Mouse (Mus musculus) midbrain, embryonic 10.5 days (tissue): ENCODE measurements around the gene Polg2. TPM values are rescaled to one million over a fixed set of nuclear protein-coding genes. Genes with fewer than 3 reads are reported as not detected.
"Not testable (repeated sequence)": the region's sequence is repeated elsewhere in the genome, so short reads cannot be mapped to it uniquely, and the experiment has no call there.

ENCODE experiments used
- DNase-seq: peaks from one replicate; pipeline ENCODE4 v3.0.0-alpha.2; 2017; ENCODE audit warnings: low spot score
- H3K27ac ChIP-seq: fragments of 300-500 bp; sonication (generic); replicated peaks from 2 replicates; pipeline ENCODE4 v1.5.1; 2016; ENCODE audit warnings: mild to moderate bottlenecking
- H3K27me3 ChIP-seq: fragments of 300-500 bp; sonication (generic); 2 replicates; pipeline ENCODE4 v1.6.1; 2016; ENCODE audit warnings: low read depth, mild to moderate bottlenecking; ENCODE audit not compliant: poor library complexity, severe bottlenecking
- H3K36me3 ChIP-seq: fragments of 300-500 bp; sonication (generic); 2 replicates; pipeline ENCODE4 v1.6.1; 2016; ENCODE audit warnings: mild to moderate bottlenecking, moderate library complexity
- H3K4me1 ChIP-seq: fragments of 300-500 bp; sonication (generic); 2 replicates; pipeline ENCODE4 v1.6.1; 2016
- H3K4me3 ChIP-seq: fragments of 300-500 bp; sonication (generic); 2 replicates; pipeline ENCODE4 v1.5.1; 2016; ENCODE audit warnings: mild to moderate bottlenecking, moderate library complexity
- H3K9me3 ChIP-seq: fragments of 300-500 bp; sonication (generic); replicated peaks from 2 replicates; pipeline ENCODE4 v1.6.1; 2016; ENCODE audit warnings: mild to moderate bottlenecking
- WGBS: fragments of 180-500 bp; shearing (Covaris S2); methylation state at CpG from one replicate; pipeline ENCODE4 v1.1.7; 2016; 5-methylcytosine and 5-hydroxymethylcytosine counted together
- microRNA-seq: library from miRNA; unstranded; fragments of <30 nt; microRNA quantifications from one replicate; pipeline ENCODE4, GENCODE M21; 2017
- polyA plus RNA-seq: library from polyadenylated mRNA; unstranded; fragments of >200 nt; fragmentation: Nextera tagmentation; extraction: Ambion mirVana; gene quantifications from 2 replicates; pipeline ENCODE4 v1.2.1, GENCODE M21; 2016

Gene Polg2
- polyA plus RNA-seq, 1 experiment from 2014 or later: 10.2 TPM

DNA sequence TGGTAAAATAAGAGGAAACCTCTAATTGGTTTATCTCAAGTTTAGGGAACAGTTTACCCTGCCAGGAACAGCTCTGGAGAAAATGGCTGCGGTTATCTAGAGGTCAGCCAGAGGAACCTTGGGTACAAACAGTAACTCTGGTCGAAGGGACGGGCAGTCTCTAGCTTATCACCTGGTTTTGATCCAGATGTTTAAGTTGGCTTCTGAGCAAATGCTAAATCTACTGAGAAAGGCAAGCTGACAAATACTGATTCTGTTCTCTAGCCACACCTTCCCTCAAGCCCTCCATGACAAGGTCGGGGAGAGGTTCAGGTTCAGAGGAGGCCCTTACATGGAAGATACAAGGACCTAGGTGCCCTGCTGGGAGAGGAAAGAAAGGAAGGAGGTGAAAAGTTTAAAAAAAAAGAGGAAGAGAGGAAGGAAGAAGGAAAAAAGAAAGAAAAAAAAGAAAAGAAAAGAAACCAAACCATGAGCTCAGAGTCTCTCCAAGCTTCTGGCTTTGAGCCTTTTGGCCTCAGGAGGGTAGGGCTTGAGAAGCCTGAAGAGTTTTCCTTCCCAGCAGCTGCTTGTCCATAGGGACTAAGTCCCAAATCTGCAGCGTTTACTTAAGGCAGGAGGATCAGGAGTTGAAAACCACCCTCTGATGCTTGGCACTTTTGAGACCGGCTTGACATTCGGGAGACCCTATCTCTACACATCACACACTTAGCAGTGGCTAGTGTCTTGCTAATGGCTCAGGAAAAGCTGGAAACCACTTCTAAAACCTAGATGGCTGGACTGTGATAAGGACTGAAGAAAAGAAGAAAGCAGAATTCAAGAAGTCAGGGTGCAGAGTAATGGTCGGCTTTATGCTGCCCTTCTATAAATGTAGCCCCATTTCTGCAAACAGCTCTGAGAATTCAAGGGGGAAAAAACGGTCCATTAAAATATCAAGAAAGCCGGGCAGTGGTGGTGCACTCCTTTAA, 50.7 kb downstream of the Polg2 start:
- Histone ChIP-seq H3K4me1 (peaks cover 13% of the 10 kb centered on the region), H3K36me3 (no peaks in the 10 kb centered on the region), H3K27me3 (no peaks in the 10 kb centered on the region), H3K9me3 (0 out of 2 replicates have a peak, but pooled peaks cover 4% of the 10 kb centered on the region), H3K27ac (no peak overlapping the region), H3K4me3 (no peak overlapping the region)
- no peak for DNase-seq
- 87% methylated on average over 10 of the region's 10 CpGs for WGBS

DNA sequence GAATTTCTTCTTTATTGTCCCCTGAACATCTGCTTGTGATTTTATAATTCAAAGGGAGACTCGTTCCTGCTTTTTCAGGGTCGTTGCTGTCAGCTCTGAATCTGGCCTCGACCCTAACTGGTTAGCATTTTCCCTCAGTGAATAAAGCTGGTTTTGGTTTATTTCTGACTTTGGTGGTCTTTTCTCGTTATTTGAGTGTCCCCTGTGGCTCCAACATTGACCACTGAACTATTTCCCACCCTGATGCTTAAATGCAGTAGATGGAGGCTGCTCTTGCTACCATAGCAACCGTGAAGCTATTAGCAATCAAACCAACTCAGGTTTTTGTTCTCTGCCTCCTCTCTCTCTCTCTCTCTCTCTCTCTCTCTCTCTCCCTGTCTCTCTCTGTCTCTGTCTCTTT, 51.4 kb downstream of the Polg2 start:
- Histone ChIP-seq H3K4me1 (peaks cover 20% of the 10 kb centered on the region), H3K9me3 (0 out of 2 replicates have a peak, but pooled peaks cover 4% of the 10 kb centered on the region), H3K27me3 (no peaks in the 10 kb centered on the region), H3K27ac (no peak overlapping the region), H3K36me3 (no peaks in the 10 kb centered on the region), H3K4me3 (no peak overlapping the region)
- 55% methylated on average over 5 of the region's 5 CpGs for WGBS
- DNase-seq: no peak

DNA sequence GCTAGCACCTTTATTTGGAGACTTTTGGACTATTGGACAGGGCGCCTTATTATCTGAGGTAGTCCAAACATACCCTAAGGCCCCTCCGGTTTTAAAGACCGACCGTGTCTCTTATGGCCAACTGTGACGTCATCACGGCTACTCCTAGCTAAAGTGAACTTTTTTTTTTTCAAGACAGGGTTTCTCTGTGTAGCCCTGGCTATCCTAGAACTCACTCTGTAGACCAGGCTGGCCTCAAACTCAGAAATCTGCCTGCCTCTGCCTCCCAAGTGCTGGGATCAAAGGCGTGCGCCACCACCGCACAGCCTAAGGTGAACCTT, 54.5 kb downstream of the Polg2 start:
- not testable (repeated sequence) for H3K27ac ChIP-seq, H3K4me3 ChIP-seq, DNase-seq, H3K27me3 ChIP-seq, H3K9me3 ChIP-seq, H3K36me3 ChIP-seq
- WGBS: 97% methylated on average over 9 of the region's 9 CpGs
- peaks cover 26% of the 10 kb centered on the region for H3K4me1 ChIP-seq

DNA sequence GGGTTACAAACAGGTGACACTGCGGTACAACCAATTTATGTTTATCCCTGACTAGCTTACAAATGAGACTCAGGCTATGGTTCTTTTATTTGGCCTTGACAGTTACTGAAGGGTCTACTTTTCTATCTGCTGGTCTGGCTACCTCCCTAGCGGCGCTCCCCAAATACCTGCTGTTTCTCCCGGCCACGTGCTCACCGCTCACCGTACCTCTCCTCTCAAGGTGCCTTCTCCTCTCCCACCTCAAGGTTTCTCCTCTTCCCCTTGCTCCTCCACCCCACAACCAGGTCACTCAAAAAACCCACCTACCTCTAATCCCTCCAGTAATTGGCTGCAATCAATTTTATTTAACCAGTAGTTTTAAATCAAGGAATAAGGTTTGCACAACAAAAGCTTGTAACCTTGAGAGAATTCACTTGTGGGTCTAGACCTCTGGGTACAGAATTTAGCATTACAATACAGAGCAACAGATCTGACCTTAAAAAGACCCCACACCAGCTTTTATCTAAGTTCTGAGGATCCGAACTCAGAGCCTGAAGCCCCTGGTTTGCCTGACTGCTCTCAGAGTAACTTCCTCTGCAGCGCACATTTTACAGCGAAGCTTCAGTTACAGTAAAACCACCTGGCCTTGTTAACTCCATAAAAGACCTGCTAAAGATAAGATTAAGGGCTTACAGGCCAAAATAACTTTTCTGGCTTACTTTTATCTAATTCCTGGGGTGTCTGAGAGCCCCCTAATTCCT, 55.0 kb downstream of the Polg2 start:
- Histone ChIP-seq H3K36me3 (no peaks in the 10 kb centered on the region), H3K9me3 (no peaks in the 10 kb centered on the region), H3K27ac (no peak overlapping the region), H3K4me3 (no peak overlapping the region), H3K4me1 (peaks cover 26% of the 10 kb centered on the region), H3K27me3 (no peaks in the 10 kb centered on the region)
- 87% methylated on average over 10 of the region's 10 CpGs for WGBS
- no peak for DNase-seq

DNA sequence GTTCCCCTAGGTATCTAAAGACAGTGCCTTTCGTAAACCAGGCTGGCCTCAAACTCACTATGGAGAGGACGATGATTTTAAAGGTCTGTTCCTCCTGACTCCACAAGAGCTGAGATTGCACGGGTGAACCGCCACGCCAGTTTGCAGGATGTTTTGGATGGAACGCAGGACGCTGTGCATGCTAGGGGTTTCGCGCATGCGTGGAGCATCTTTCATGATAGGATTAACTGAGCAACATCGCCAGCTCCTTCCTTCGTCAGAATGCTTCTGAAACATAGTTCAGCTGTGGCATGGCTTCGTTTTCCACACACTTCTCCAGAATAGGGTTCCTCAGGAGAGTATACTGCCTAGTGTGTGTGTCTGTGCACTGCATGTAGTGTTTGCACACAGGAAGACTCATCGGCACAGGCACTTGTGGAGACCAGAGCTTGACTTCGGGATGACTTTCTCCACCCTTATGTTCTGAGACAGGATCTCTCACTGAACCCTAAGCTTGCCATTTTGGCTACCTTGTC, 55.7 kb downstream of the Polg2 start:
- Histone ChIP-seq H3K36me3 (no peaks in the 10 kb centered on the region), H3K27ac (no peak overlapping the region), H3K27me3 (no peaks in the 10 kb centered on the region), H3K9me3 (no peaks in the 10 kb centered on the region), H3K4me1 (peaks cover 25% of the 10 kb centered on the region), H3K4me3 (no peak overlapping the region)
- no peak for DNase-seq
- WGBS: 74% methylated on average over 15 of the region's 15 CpGs

DNA sequence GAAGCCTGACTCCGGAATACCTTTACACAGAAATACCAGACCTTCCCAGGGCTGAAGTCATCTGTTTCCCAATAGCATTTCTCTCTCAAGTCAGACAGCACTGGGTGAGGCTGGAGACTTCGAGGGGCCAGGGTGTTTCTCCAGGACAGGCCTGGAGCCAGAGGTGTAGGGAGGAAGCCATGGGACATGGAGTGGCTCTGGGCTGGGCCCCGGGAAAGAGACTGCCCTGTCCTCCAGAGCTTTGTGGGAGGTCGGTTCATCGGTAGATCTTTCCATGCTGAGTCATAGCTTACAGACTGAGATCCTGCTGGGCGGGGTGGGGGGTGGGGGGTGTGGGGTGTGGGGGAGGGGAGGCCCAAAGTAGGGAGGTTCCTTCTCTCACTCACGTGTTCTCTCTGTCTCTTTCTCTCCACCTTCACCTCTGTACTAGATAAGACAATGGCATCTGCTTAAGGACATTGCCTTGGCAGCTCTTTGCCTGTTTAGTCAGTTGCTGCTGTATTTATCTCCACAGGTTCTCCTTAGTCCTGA, 56.4 kb downstream of the Polg2 start:
- Histone ChIP-seq H3K27ac (no peak overlapping the region), H3K27me3 (no peaks in the 10 kb centered on the region), H3K4me3 (no peak overlapping the region), H3K36me3 (no peaks in the 10 kb centered on the region), H3K9me3 (no peaks in the 10 kb centered on the region), H3K4me1 (peaks cover 17% of the 10 kb centered on the region)
- DNase-seq: no peak
- 38% methylated on average over 7 of the region's 7 CpGs for WGBS

DNA sequence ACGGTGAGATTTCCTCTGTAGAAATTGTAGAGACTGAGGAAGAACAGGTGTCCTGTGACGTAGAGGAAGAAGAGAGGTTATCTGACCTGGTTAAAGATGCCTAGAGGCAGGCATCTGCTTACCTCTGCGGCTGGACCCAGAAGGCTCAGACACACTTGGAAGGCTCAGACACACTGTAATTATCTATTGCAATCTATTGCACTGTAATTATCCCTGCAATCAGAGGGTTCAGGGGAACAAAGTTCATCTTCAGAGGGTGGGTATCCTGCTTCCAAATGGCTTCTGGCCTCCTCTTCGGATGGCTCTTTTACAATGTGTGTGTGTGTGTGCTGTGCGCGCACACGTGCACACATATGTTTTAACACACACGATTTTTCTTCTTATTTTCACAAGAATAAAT, 59.0 kb downstream of the Polg2 start:
- 94% methylated on average over 8 of the region's 8 CpGs for WGBS
- no peaks in the 10 kb centered on the region for H3K9me3 ChIP-seq
- no peak for DNase-seq

More for the DNA sequence above, 59.0 kb downstream of the Polg2 start:
- H3K36me3 ChIP-seq: no peaks in the 10 kb centered on the region
- peaks cover 13% of the 10 kb centered on the region for H3K4me1 ChIP-seq
- H3K27ac ChIP-seq: no peak overlapping the region
- no peak overlapping the region for H3K4me3 ChIP-seq
- H3K27me3 ChIP-seq: no peaks in the 10 kb centered on the region

Small RNA genes lying within 50 kb of the gene (microRNA-seq; reads per million reads assigned to microRNA genes)
- not detected for gene Gm25994
- 13.5 reads per million, percentile 26 among the genes with 10 or more reads in this experiment for gene Mir3064

Other genes starting within 250 kb of the Polg2 start
- 5.6 and 7.5 TPM in 2 replicates for gene Tex2, start 166.1 kb downstream of the Polg2 start, polyA plus RNA-seq
- gene Pecam1, start 28.9 kb downstream of the Polg2 start, polyA plus RNA-seq: 15.3 and 17.2 TPM in 2 replicates
- gene Milr1, start 28.3 kb downstream of the Polg2 start, polyA plus RNA-seq: 0.67 and 1.1 TPM in 2 replicates
- 295 and 331 TPM in 2 replicates for gene Ddx5, start 9.6 kb upstream of the Polg2 start, polyA plus RNA-seq
- gene Cep95, start 9.7 kb upstream of the Polg2 start, polyA plus RNA-seq: 18.0 and 19.1 TPM in 2 replicates
- 12.1 and 13.8 TPM in 2 replicates for gene Smurf2, start 141.2 kb upstream of the Polg2 start, polyA plus RNA-seq
- 746 and 771 TPM in 2 replicates for gene Kpna2, start 220.0 kb upstream of the Polg2 start, polyA plus RNA-seq
- gene 1810010H24Rik, start 246.1 kb upstream of the Polg2 start, polyA plus RNA-seq: 2.0 and 3.2 TPM in 2 replicates